Mouse (Mus musculus) midbrain, embryonic 11.5 days (tissue): ENCODE measurements around the gene Alx1. TPM values are rescaled to one million over a fixed set of nuclear protein-coding genes. Genes with fewer than 3 reads are reported as not detected.

Experiments used
- polyA plus RNA-seq: library from polyadenylated mRNA; unstranded; fragments of >200 nt; fragmentation: Nextera tagmentation; extraction: Ambion mirVana; gene quantifications from 2 replicates; pipeline ENCODE4 v1.2.1, GENCODE M21; 2014

Alx1 gene
- polyA plus RNA-seq, 1 experiment from 2014 or later: 7.7 TPM

Other genes with a start within 250 kb of the Alx1 start
- 0.81 and 1.1 TPM in 2 replicates for gene Lrriq1, start 206.1 kb upstream of the Alx1 start, polyA plus RNA-seq